11 mouse cellular contexts compared by ENCODE assay signal in the genomic region with DNA sequence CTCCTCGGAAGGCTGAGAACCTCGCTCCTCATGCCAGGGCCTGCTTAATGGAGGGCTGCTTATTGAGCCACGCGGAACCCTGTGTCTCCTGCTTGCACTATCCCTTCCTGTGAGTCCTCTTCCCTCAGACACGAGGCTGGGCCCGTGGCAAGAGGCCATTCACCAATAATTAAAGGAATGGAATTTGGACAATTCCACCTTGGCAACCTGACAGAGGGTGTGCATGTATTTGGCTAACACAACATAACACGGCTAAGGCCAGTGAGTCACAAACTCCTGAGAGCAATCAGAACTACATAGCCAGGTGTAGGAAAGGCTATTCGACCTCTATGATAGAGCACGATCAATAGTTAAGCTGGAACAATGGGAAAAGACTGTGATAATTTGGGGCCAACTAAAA. TPM values are rescaled to one million over a fixed set of nuclear protein-coding genes. Genes with fewer than 3 reads are reported as not detected.
A peak's percentile ranks its signal among the peaks of the same experiment; 100 is the strongest.
DNase-seq lines count a peak whose midpoint lies in the region; ATAC-seq and TF ChIP-seq lines count a peak whose summit lies in the region.
"Had no signal": no experiment of that assay in that cellular context is flagged by ENCODE, and none has a peak within 500 bp of the region (broad histone marks: within the 10 kb centered on the region; RNA-seq: fewer than 3 reads in every experiment).

No protein-coding gene starts in this region.

- ATAC-seq in megakaryocyte progenitor cell, adult 5-6 weeks (replicated peaks; ENCODE audit: poor library complexity): no peak

- TF ChIP-seq POLR2A in bone marrow, adult 2 months (IDR thresholded peaks at IDR 0.05; ENCODE audit: borderline replicate concordance, control insufficient read depth, low read depth, low read length): no peak

- 80% methylated on average over 9 of the region's 9 CpGs for WGBS in bone marrow, adult 2 months

- no peak overlapping the region for H3K27ac ChIP-seq in gastrocnemius, adult 2 months
- H3K27ac ChIP-seq in bone marrow, adult 2 months (ENCODE audit: control insufficient read depth, insufficient read depth, low read depth, low read length, poor library complexity): peak overlapping the region; percentile 58; the same call in 1 of the 2 replicates
- H3K27ac ChIP-seq: heart, embryonic 15.5 days had no signal

- TF ChIP-seq CTCF in gastrocnemius, adult 2 months (IDR thresholded peaks at IDR 0.05): no peak
- no peak for TF ChIP-seq CTCF in bone marrow, adult 2 months (IDR thresholded peaks at IDR 0.05; ENCODE audit: control insufficient read depth, insufficient read depth, low read length)

- intact Hi-C loops in gastrocnemius, adult 2 months (cut with DNase I): loop anchor here (5.0 kb wide), 1 partner anchor 143 kb away; no protein-coding TSS in a partner anchor
- intact Hi-C loops in heart, postnatal 25 days (cut with DNase I): loop anchor here (5.0 kb wide), 2 partner anchors 72 to 143 kb away; no protein-coding TSS in a partner anchor

- H3K4me3 ChIP-seq in gastrocnemius, adult 2 months: no peak overlapping the region
- no peak overlapping the region for H3K4me3 ChIP-seq in bone marrow, adult 2 months (replicated peaks; ENCODE audit: control insufficient read depth, low read depth, low read length)
- H3K4me3 ChIP-seq: heart, embryonic 15.5 days had no signal

- peak; percentile 42 for DNase-seq in gastrocnemius, adult 2 months
- no peak for DNase-seq in gastrocnemius, postnatal 25 days
- DNase-seq in heart, postnatal 25 days (ENCODE audit: low spot score): peak; percentile 23
- DNase-seq in lung, adult 18-20 months: peak; percentile 76 to 82
- no peak for DNase-seq in layer of hippocampus, adult 18-20 months (ENCODE audit: low spot score in 2 of 2)
- no peak for DNase-seq in layer of hippocampus, postnatal 10 days (ENCODE audit: low spot score in 2 of 2)
- DNase-seq: adrenal gland, postnatal 36 days had no signal

- H3K4me1 ChIP-seq in bone marrow, adult 2 months (ENCODE audit: control insufficient read depth, insufficient read depth, low read length): peaks cover 8% of the 10 kb centered on the region

RNA-seq across cellular contexts. Expression of a gene that starts 23.7 kb away (rescaled TPM):
- total RNA-seq in gastrocnemius, adult 2 months (2021): 1 to 10 TPM; 1.9 to 2.6 TPM
- 1 to 10 TPM; 1.6 to 6.9 TPM for total RNA-seq in gastrocnemius, postnatal 25 days (2021)
- 20.7 and 34.8 TPM in 2 replicates for polyA plus RNA-seq in bone marrow, adult 2 months (2011; ENCODE audit: insufficient read depth, insufficient read length, low replicate concordance, missing spikeins)
- total RNA-seq in heart, postnatal 25 days (2021): 1 to 10 TPM; 5.0 to 5.7 TPM
- total RNA-seq in layer of hippocampus, adult 18-20 months (2021): 1 to 10 TPM; 6.1 to 6.7 TPM
- total RNA-seq in megakaryocyte progenitor cell, adult 5-6 weeks (2015): 22.2 and 23.6 TPM in 2 replicates
- 15.3 and 22.6 TPM in 2 replicates for total RNA-seq in megakaryocyte progenitor cell, adult 5-6 weeks (2017)
- 1 to 10 TPM; 6.7 to 7.6 TPM for total RNA-seq in layer of hippocampus, postnatal 10 days (2021)

RNA-seq across cellular contexts. Expression of a gene that starts 24.1 kb away (rescaled TPM):
- total RNA-seq in gastrocnemius, adult 2 months (2021): 1 to 10 TPM in 1 of 2 experiments, under 1 TPM in 1; 0.94 to 1.2 TPM
- 1 to 10 TPM in 1 of 2 experiments, under 1 TPM in 1; 1.00 to 1.4 TPM for total RNA-seq in gastrocnemius, postnatal 25 days (2021)
- 3.1 and 6.3 TPM in 2 replicates for polyA plus RNA-seq in bone marrow, adult 2 months (2011; ENCODE audit: insufficient read depth, insufficient read length, low replicate concordance, missing spikeins)
- 1 to 10 TPM; 1.5 to 1.9 TPM for total RNA-seq in heart, postnatal 25 days (2021)
- total RNA-seq in layer of hippocampus, adult 18-20 months (2021): 1 to 10 TPM; 1.0 to 1.3 TPM
- 1.4 and 3.0 TPM in 2 replicates for total RNA-seq in megakaryocyte progenitor cell, adult 5-6 weeks (2015)
- 0.71 and 2.3 TPM in 2 replicates for total RNA-seq in megakaryocyte progenitor cell, adult 5-6 weeks (2017)
- 1 to 10 TPM; 3.7 to 4.1 TPM for total RNA-seq in layer of hippocampus, postnatal 10 days (2021)
- total RNA-seq: neutrophil, adult 5-6 weeks had no signal

Comparison
In these comparisons a context has a peak if more than half of its experiments do, and no peak if none do; other contexts are left out.
1. DNase-seq: peak in gastrocnemius, adult 2 months (single experiment), heart, postnatal 25 days (single experiment) and lung, adult 18-20 months (2 of 2); none in gastrocnemius, postnatal 25 days (single experiment), layer of hippocampus, adult 18-20 months (0 of 2) and layer of hippocampus, postnatal 10 days (0 of 2).